Mouse (Mus musculus): ENCODE results near the gene Cep295.
"Not testable (repeated sequence)": the region's sequence is repeated elsewhere in the genome, so short reads cannot be mapped to it uniquely, and the experiment has no call there.

Gene Cep295

GRCm38 (mm10) chr9:15306398-15307119 is 51.0 kb downstream of the Cep295 start, which contains the start of gene 4931406C07Rik:
Gene 4931406C07Rik, minus strand, starts transcription at chr9:15306448.
- in situ Hi-C loops (cut with MboI), result no loop called here

GRCm38 (mm10) chr9:15305503-15306397 is 51.8 kb downstream of the Cep295 start, which contains the start of gene Taf1d:
Gene Taf1d, plus strand, starts transcription at chr9:15306214.
- in situ Hi-C loops (cut with MboI), result no loop called here

GRCm38 (mm10) chr9:15302881-15303280 is 54.7 kb downstream of the Cep295 start:
- in situ Hi-C loops (cut with MboI), result no loop called here

- in situ Hi-C loops (cut with MboI), result not testable (repeated sequence)
Observed at GRCm38 (mm10) chr9:15302006-15302405, 55.6 kb downstream of the Cep295 start.

GRCm38 (mm10) chr9:15301399-15301798 is 56.2 kb downstream of the Cep295 start:
- in situ Hi-C loops (cut with MboI), result no loop called here

- in situ Hi-C loops (cut with MboI), result no loop called here
Observed at GRCm38 (mm10) chr9:15300056-15300455, 57.5 kb downstream of the Cep295 start.

GRCm38 (mm10) chr9:15298451-15298850 is 59.1 kb downstream of the Cep295 start:
- in situ Hi-C loops (cut with MboI), result no loop called here

GRCm38 (mm10) chr9:15297112-15297511 is 60.5 kb downstream of the Cep295 start:
- in situ Hi-C loops (cut with MboI), result no loop called here

GRCm38 (mm10) chr9:15289251-15289650 is 68.3 kb downstream of the Cep295 start:
- in situ Hi-C loops (cut with MboI), result loop anchor here (10.0 kb wide), 1 partner anchor 504 kb away; the partner anchor contains the start of genes Ankrd49 and Mre11a

GRCm38 (mm10) chr9:15288402-15288801 is 69.2 kb downstream of the Cep295 start:
- in situ Hi-C loops (cut with MboI), result loop anchor here (10.0 kb wide), 1 partner anchor 504 kb away; the partner anchor contains the start of genes Ankrd49 and Mre11a

GRCm38 (mm10) chr9:15287846-15288245 is 69.7 kb downstream of the Cep295 start:
- in situ Hi-C loops (cut with MboI), result loop anchor here (10.0 kb wide), 1 partner anchor 503 kb away; the partner anchor contains the start of genes Ankrd49 and Mre11a

- in situ Hi-C loops (cut with MboI), result loop anchor here (10.0 kb wide), 1 partner anchor 501 kb away; the partner anchor contains the start of genes Ankrd49 and Mre11a
Observed at GRCm38 (mm10) chr9:15285443-15285842, 72.1 kb downstream of the Cep295 start.

- in situ Hi-C loops (cut with MboI), result loop anchor here (10.0 kb wide), 1 partner anchor 496 kb away; the partner anchor contains the start of genes Ankrd49 and Mre11a
Observed at GRCm38 (mm10) chr9:15280491-15280879, 77.1 kb downstream of the Cep295 start.

GRCm38 (mm10) chr9:15279649-15280490 is 77.7 kb downstream of the Cep295 start, which contains the start of gene Med17:
Gene Med17, minus strand, starts transcription at chr9:15279931.
- in situ Hi-C loops (cut with MboI), result loop anchor here (10.0 kb wide), 1 partner anchor 495 kb away; the partner anchor contains the start of genes Ankrd49 and Mre11a

- in situ Hi-C loops (cut with MboI), result no loop called here
Observed at GRCm38 (mm10) chr9:15279139-15279648, 78.4 kb downstream of the Cep295 start.

GRCm38 (mm10) chr9:15278343-15278742 is 79.2 kb downstream of the Cep295 start:
- in situ Hi-C loops (cut with MboI), result no loop called here

- in situ Hi-C loops (cut with MboI), result no loop called here
Observed at GRCm38 (mm10) chr9:15276855-15277254, 80.7 kb downstream of the Cep295 start.

GRCm38 (mm10) chr9:15273981-15274380 is 83.6 kb downstream of the Cep295 start:
- in situ Hi-C loops (cut with MboI), result no loop called here

Measured in mature B cell (primary cell).